Mouse (Mus musculus) 416B (cell line): ENCODE data around the gene Batf3.
A peak's percentile ranks its signal among the peaks of the same experiment; 100 is the strongest.

Source experiments
- DNase-seq: peaks from one replicate; pipeline ENCODE4 v3.0.0; 2011; ENCODE audit warnings: low read depth

Batf3 gene

DNA sequence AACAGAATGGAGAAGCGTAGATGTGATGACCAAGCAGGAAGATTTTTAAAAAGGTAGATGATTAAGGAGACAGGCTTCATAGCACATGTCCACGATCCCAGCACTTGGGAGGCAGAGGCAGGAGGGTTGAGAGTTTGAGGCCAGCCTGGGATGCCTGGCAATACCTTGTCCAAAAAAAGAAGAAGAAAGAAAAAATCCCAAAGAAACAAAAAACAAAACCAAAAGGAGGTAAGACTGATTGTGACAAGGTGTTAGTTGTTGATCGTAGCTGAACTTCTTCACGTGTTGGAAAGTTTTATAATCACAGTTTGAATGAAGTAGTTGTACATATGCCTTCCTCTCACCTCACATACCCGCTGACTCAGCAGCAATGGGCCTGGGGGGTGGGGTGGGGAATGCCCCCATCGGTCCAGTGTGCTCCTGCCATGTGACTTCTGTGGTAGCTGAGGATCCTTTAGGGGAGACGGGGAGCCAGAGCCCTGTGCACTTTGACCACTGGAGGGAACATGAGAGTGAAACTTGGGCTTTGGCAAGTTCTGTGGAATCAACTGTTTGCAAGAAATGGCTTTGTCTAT lies 11.3 kb upstream of the Batf3 start:
- DNase-seq = no peak

DNA sequence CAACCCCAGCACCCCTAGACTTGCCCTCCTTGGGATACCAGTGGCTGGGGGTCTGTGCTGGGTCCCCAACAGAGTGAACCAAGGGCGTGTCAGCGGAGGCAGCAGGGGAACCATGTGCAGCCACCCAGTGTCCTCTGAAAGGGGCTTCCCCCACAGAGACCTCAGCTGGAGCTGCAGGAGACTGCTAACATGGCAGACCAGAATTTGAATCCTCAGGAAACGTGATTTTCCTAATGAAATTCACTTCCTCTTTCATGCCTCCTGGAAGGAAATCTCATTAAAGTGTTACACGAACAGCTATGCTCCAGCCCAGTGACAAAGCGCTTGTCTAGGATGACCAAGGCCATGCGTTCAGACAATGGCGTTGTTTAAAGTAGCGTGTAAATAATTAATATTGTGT lies 10.7 kb upstream of the Batf3 start:
- no peak for DNase-seq

DNA sequence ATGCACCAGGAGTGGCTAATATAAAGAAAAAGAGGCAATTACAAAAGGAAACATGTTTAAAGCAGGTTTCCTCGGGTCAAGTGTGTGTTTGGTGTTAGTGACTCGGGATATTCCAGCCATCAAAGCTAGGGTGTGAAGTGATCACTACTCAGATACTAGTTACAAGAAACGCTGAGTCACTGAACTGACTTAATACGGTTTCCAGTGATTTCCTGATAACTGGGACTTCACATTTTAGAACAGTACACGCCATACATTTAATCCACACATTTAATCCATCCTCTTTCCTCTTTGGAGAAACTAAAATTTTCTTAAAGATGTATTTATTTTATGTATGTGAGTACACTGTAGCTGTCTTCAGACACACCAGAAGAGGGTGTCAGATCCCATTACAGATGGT lies 9.7 kb upstream of the Batf3 start:
- peak; percentile 67 for DNase-seq

DNA sequence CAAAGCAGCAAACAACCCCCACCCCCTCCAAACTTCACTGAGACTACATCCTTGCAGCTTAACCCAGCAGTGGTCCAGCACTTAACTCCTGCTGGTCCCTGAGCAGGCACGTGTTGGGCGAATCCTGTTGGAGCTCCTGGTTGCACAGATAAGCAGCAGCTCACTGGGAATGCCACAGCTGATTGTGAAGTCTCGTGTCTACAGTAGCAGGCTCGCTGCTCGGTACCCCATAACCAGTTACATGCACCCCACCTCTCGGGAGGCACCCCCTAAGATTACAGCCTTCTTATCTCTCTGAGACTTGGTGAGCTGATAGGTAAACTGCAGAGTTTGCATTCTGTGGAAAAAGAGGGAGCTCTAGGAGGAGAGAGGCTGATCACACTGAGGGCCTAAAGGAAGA lies 8.3 kb upstream of the Batf3 start:
- DNase-seq = no peak

DNA sequence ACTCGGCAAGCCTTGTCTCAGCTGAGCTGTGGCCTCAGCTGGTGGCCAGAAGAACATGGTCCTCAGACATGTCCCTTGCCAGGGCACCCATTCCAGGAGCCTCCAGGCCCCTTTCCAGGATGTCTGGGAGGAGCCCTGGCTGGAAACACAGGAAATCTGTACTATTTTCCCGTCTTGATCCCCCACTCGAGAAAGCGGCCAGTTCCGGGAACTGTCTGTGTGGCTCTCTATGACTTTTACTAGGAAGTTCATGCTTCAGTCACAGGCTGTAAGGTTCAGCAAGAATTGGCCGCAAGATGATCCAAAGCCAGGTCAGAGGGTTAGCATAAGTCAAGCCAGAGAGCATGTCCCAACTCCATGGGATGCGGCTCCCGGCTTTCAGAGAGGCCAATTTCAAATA lies 5.6 kb upstream of the Batf3 start:
- DNase-seq = no peak

DNA sequence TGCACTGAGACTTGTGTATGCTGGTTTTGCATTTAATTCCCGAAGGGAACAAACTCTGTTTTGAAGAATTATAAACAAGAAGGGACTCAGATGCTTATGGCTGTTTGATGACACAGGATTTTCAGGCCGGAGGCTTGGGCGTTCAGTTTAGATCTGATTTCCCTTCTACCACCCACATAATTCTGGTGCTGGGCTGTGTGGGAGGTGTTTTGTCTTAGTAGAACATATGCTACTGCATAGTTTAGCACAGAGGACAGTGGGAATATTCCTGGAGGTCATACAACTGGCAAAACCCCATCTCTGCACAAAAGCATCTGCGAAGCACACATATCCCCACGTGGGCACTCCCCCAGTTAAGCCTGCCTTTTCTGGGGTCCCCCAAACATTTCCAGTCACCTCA lies 4.1 kb upstream of the Batf3 start:
- DNase-seq = no peak

DNA sequence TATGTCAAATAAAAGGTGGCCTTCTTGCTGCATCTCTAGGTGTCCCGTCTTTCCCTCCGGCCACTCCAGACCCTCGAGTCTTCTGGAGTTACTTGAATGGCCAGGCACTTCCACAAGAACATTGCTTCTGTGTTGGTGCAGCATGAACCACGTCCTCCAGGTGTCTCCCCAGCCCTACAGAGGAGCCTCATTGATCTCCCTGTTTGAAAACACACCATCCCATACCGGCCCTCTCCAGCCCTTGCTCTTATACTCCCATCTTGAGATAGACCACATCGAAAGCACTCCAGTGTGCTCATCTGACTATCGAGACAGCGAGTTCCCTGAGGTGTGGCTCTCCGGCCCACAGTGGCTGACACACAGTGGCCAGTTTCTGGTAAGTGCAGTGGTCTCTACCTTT lies 2.6 kb upstream of the Batf3 start:
- peak; percentile 60 for DNase-seq

DNA sequence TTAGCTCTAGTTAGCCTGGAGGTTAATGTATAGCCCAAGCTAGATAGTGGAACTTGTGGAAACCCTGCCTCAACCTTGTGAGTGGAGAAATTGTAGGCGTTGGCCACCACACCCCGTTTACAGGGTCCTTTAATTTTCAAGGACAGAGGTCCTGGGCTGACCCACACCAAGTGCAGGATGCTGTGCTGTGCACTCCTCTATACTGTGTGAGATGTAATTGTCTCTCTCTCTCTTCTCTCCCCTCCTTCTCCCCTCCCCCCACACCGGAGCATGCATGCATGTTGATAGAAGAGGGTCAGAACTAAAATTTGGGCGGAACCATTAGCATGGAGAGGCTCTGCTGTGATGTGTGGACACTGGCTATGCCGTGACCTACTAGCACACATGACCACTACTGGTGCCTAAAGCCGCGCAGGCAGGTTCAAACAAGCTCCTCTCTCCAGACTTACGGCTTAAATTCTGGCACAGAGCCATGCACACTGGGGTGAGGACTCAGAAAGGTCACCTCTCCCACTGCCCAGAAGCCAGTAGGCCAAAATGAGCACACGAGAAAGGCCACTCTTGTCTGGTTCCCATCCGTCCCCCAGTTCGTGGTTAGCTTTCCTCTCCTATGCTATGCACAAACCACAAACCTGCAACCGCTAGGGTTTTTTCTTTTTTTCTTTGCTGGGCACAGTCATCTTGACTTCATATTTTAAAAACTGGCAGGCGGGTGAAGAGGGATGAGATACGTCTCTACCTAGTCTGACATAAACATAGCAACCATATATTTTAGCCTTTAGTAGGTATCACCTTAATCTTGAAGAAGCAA lies 571 bp upstream of the Batf3 start:
- peak; percentile 70 for DNase-seq

DNA sequence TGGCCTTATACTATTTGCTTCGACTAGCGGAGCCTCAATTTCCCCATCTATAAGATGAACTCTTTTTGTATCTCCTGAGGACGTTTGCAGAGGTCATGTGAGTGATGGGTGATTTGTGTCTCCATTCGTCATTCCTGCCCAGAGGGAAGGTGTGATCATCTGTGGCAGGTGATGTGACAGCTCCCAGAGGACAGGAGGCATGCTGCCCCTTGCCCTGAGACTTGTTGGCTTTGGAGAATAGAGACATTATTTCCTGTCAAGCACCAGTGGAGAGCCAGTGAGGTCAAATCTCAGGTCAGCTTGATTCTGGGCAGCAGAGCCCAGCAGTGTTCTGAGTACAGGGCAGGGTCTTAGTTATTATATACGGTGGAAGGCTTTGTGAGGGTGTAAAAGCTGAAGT lies 1.5 kb downstream of the Batf3 start:
- no peak for DNase-seq

DNA sequence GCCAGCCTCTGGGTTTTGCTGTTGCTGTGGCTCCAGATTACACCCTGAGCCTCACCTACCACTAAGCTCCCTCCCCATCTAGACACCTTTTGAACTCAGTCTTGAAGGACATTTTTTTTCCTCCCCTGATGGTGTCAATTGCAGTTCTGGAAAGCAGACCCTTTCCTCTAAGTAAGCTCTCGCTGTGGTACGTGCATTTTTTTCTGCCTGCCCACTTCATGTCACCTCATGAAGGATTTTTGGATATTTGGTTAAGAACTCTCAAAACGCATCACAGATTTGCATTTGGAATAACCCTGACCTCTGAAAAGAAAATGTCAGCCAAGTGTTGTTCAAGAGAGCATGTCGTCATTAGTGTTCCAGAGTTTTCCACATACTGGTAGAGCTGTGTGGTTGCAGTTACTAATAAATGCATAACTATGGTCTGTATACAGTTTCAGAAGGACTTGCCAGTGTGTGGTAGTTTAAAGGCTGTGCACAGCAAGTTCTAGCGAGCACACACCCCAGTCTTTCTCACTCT lies 2.2 kb downstream of the Batf3 start:
- no peak for DNase-seq

DNA sequence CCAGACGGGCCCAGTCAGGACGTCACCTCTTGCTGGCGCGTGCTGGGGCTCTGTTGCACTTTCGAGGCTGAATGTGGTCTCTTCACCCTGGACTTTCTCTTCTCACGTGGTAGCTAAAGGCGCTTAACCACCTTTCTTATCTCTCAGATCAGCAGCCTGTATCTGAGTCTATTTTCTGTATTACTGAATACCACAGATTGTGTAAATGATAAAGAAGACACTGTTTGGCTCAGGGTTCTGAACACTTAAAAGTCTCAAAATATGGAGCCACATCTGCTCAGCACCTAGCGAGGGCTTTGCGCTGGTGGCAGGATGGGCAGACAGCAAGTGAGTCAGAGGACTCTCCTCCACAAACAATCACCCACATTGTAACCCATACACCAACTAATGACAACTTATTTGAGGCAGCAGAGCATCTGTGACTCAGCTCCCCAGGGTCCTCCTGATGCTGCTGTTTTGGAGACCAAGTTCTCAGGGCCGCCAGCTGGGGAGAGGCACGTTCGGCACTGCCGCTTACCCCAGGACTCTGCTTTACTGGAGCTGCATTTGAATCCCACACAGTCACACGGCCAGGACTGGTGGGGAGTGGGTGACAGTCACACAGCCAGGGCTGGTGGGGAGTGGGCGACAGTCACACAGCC lies 5.2 kb downstream of the Batf3 start:
- DNase-seq = peak; percentile 45

DNA sequence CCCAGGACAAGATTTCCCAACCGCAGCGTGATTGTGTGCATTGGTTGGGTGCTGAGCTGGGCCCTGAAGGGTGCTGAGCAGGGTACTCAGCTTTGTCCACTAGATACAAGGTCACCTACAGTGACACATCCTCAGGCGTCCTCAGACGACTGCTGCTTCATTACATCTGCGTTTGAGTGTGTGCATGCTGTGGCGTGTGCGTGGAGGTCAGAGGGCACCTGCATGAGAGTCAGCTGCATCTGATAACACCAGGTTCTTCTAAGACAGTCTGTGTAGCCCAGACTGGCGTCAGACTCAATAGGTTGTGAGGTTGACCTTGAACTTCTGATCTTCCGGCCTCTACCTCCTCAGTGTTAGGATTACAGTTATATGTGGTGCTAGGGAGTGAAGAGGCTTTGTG lies 7.6 kb downstream of the Batf3 start:
- DNase-seq = no peak

DNA sequence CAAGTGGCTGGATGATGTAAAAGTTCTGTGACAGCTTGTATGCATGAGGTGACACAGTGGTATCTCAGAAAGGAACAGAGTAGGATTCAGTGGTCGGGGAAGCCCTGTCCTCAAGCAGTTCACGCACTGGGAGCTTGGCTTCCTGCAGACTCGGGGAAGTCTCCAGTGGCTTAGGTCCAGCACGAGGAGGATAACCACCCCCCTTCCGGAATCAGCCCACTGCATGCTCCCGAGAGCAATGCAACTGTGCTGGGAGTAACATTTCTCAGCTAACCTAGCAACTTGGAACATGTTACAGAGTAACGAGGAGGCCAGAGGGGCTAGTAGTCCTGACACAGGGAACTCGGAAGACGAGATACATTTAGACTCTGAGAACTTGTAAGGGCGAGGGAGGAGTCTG lies 9.7 kb downstream of the Batf3 start:
- no peak for DNase-seq

DNA sequence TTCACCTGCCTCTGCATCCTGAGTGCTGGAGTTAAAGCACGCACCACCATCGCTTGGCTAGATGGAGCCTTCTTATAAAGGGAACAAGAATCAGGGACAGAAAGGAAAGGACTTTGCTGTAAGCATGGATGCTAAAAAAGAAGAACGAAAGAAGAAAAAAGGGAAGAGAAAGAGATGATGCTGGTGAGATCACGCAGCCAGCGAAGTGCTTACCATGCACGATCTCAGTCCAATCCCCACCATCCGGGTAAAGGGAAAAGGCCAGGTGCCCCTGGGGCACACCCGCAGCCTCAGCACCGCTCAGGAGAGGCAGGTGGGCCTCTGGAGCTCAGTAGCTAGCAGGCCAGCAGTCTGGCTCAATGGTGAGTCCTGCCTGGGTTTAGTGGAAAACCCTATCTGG lies 12.3 kb downstream of the Batf3 start:
- no peak for DNase-seq

DNA sequence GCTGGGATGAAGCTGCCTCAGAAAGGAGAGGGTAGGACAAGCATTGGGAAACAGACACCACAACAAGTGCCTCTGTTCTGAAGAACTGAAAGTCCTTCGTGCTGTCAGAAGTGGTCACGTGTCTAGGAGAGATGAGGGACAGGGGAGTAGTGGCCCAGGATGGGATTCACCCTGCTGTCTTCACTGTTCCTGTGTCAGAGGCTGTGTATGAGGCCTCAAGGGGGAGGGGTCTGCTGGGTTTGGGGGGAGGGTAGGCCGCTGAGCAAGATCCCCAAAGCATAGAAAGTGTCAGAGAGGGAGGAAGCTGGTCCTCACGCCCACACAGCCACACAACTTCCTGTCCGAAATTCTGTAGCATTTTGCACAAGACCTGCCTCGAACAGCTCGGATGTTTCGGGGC lies 13.5 kb downstream of the Batf3 start:
- DNase-seq = peak; percentile 73

DNA sequence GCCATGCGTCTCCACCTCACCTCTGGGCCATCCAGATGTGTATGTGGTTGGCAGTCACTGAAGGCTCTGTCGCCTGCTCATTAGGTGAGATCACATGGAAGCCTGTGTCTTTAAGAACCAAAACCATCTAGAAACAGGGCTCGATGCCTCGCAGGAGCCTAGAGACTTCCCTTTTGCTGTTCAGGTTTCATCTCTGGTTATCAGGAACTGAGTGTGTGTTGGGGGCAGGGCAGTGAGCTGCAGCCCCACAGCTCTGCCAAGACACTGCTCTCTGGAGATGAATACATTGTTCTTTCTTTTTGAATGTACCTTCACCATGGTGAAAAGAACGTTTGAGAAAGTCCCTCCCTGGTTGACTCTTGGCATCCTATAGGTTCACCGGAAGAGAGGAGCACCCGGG lies 17.2 kb downstream of the Batf3 start:
- no peak for DNase-seq

DNA sequence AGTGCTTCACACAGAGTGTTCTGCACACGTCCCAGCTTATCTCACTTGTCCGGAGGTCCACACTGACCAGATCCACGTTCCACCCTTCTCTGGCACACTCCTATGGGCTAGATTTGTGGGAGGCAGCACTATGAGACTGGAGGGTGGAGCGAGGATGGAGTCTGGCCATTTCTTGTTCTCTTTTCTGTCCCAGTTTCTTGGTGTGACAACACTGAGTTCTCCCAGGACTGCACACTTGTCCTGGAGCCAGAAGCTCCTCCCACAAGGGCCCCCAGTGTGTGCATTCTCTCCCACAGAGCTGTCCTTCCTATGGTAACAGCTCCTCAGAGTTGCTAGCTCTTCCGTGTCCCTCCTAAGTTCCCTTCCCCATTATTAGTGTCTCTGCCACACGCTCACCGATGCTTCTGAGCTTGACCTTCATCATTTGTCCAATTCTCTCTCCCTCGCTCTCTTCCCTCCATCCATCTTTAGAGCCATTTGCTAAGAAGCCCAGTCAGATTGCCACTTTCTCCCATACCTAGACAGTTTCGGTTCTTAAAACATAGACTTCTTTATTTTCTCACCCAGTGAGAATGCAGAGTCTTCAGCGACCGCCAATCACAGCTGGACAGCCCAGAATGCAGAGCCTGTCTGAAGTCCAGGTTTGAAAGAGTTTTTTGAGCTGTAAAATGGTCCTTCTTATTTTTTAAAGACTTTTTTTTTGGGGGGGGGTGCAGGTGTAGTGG lies 18.0 kb downstream of the Batf3 start:
- no peak for DNase-seq

DNA sequence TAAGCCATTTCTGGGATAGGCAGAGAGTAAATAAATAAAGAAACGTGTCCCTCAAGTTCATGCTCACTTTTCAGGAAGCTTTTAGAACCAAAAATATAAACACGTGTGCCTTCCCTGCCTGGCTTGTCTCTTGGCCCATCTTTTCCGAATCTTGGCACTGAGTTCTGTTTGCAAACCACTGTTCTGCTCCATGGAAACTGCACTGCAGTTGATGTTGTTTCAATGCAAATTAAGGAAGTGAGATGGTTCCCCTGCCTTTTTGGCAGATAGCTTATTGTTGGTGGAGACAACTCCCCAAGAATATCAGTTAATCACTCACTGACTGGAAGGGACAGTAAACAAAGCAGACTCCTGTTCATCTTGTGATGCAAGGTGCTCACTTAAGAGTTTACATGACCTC lies 25.1 kb downstream of the Batf3 start:
- DNase-seq = no peak

DNA sequence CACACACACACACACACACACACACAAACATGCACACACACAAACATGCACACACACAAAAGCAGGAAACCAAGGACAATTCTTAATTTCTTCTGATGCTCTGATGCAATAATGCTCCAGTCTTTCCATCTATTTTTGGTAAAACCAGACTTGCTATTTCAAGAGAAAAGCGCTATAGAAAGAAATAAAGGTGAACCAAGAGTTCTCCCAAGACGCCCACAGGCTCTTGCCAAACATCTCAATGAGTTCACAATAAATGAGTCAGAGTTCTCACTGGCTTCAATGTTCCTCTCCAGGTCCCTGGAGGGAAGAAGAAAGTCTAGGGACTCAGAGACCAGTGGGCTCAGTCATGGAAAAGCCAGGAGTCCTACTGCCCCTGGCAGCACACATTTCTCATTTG lies 26.0 kb downstream of the Batf3 start:
- peak; percentile 54 for DNase-seq

DNA sequence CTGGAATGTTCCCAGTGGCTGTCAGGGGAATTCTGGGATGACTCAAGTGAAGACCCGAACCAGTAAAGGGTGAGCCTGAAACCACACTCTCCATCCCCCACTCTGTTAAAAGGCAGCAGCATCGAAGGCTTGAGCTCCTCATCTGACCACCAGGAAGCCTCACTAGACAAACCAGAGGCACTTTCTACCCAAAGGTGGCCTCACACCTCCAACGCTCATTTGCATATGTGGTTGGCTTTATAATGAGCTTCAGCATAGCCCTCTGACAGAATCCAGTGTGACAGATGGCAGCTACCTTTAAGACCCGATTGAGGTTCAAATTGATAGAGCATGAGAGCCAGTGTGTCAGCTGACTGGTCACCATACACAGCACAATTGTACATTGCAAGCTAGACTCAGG lies 26.6 kb downstream of the Batf3 start:
- no peak for DNase-seq

DNA sequence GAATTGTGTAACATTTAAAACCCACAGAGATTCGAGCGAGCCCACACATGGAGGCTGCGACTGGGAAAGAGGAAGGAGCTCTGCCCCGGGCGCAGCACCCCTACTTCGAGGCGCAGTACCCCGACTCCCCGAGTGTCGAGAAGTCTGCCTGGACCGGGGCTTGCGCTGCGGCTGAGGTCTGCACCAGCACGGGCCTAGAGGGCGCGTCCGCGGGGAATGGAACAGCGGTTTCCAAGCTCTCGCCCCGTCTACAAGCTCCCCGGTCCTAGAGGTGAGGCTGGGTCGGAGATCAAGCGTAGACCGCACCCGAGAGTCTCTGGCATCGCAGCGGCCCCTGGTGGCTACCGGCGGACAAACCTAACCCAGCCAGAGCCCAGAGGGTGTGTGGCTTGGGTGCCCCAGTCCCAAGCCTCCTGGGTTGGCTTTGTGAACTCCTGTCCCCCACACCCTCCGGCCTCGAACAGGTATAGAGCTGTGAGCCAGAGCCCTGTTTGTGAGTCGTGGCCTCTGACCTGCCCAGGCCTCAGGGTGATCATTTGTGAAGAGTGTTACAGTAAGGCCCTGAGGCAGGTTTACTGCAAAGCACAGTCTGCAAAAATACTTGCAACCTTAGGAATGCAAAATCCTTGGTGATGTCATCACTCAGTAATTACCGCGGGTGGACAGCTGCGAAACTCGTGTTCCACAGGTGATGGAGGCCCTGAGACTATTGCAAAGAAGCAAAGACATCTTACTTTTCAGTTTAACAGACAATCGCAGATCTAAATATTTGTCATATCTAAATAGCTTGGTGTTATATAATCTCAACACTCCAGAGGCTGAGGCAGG lies 28.4 kb downstream of the Batf3 start:
- peak; percentile 73 for DNase-seq

DNA sequence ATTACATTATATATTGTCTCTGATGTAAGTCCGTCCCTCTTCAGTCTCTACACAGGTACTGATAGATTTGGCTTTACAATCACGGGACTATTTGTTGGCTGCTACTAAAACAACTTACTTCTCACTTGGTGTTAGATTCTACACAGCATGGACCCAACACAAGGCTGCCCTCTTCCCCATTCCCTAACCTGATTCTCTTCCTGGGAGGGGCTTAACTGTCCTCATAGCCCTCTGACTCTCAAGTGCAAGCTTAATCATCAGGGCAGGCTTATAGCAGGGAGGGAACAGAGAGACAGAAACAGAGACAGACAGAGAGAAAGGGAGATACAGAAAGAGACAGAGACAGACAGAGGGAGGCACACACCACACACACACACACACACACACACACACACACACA lies 34.0 kb downstream of the Batf3 start:
- peak; percentile 35 for DNase-seq
